Mouse (Mus musculus) ES-E14 (cell line): ENCODE data around the gene Kprp. TPM values are rescaled to one million over a fixed set of nuclear protein-coding genes. Genes with fewer than 3 reads are reported as not detected.

Experiments used
- DNase-seq: peaks from one replicate; pipeline ENCODE4 v3.0.0-alpha.2; 2013; ENCODE audit warnings: low read depth, low spot score
- H3K27ac ChIP-seq: 2 replicates; pipeline ENCODE4 v1.5.1; 2012; ENCODE audit warnings: low read depth, mild to moderate bottlenecking, low read length, moderate library complexity, mixed read lengths; ENCODE audit not compliant: poor library complexity, insufficient read depth, severe bottlenecking
- H3K36me3 ChIP-seq: 2 replicates; pipeline ENCODE4 v1.6.1; 2012; ENCODE audit warnings: mild to moderate bottlenecking, low read length, moderate library complexity, mixed read lengths; ENCODE audit not compliant: control insufficient read depth, poor library complexity, insufficient read depth, severe bottlenecking
- H3K4me1 ChIP-seq, 2 experiments: fragments of 150-350 bp in 1 of 2; sonication (generic) in 1 of 2; 2 replicates each; pipeline ENCODE4 v1.6.1; 2012; ENCODE audit warnings: low read length in 2 of 2, mild to moderate bottlenecking in 1 of 2, mixed read lengths in 1 of 2; ENCODE audit not compliant: control insufficient read depth in 2 of 2, insufficient read depth in 2 of 2, poor library complexity in 1 of 2
- H3K4me3 ChIP-seq, 2 experiments: fragments of 150-350 bp in 1 of 2; sonication (generic) in 1 of 2; 2 replicates each; pipeline ENCODE4 v1.5.1; 2012; ENCODE audit warnings: low read length in 2 of 2, low read depth in 1 of 2, mild to moderate bottlenecking in 1 of 2, mixed read lengths in 1 of 2; ENCODE audit not compliant: insufficient read depth in 1 of 2, poor library complexity in 1 of 2, severe bottlenecking in 1 of 2
- H3K9ac ChIP-seq: 2 replicates; pipeline ENCODE4 v1.6.1; 2012; ENCODE audit warnings: low read depth, mild to moderate bottlenecking, low read length, mixed read lengths; ENCODE audit not compliant: poor library complexity, insufficient read depth, severe bottlenecking
- H3K9me3 ChIP-seq: fragments of 150-350 bp; sonication (generic); 2 replicates; pipeline ENCODE4 v1.6.1; 2012; ENCODE audit warnings: low read depth, mild to moderate bottlenecking, low read length; ENCODE audit not compliant: control insufficient read depth, insufficient read depth
- CHD2 ChIP-seq: IDR thresholded peaks from 2 replicates; pipeline ENCODE4 v1.6.1; 2014; ENCODE audit warnings: mild to moderate bottlenecking, low read depth, low read length, inconsistent platforms
- HCFC1 ChIP-seq: IDR thresholded peaks from 2 replicates; pipeline ENCODE4 v1.6.1; 2012; ENCODE audit warnings: low read length, inconsistent platforms, borderline replicate concordance; ENCODE audit not compliant: insufficient read depth
- MAFK ChIP-seq: IDR thresholded peaks from 2 replicates; pipeline ENCODE4 v1.6.1; 2014; ENCODE audit warnings: mild to moderate bottlenecking, low read depth, low read length, inconsistent platforms; ENCODE audit not compliant: insufficient read depth
- ZC3H11A ChIP-seq: IDR thresholded peaks from 2 replicates; pipeline ENCODE4 v1.6.1; 2012; ENCODE audit warnings: low read depth, mild to moderate bottlenecking, inconsistent platforms, low read length, borderline replicate concordance
- ZNF384 ChIP-seq: IDR thresholded peaks from 2 replicates; pipeline ENCODE4 v1.6.1; 2012; ENCODE audit warnings: low read depth, low read length, inconsistent platforms
- in situ Hi-C, 2 experiments: fragments of 600-800 bp; cut with MboI; formaldehyde crosslinking; loops; one replicate each; pipeline ENCODE4 v1.15.1; 2025; ENCODE audit warnings: low sequenced_read_pairs in 2 of 2, inconsistent platforms in 1 of 2; ENCODE audit not compliant: unreplicated experiment in 2 of 2
- total RNA-seq: library from RNA; depleted of rRNA; stranded (reverse); fragments of 300-350 nt; gene quantifications from 2 replicates; pipeline ENCODE4 v1.2.3, GENCODE M21; 2012; rRNA removed

Gene Kprp
- total RNA-seq, 1 experiment, result not detected

DNA sequence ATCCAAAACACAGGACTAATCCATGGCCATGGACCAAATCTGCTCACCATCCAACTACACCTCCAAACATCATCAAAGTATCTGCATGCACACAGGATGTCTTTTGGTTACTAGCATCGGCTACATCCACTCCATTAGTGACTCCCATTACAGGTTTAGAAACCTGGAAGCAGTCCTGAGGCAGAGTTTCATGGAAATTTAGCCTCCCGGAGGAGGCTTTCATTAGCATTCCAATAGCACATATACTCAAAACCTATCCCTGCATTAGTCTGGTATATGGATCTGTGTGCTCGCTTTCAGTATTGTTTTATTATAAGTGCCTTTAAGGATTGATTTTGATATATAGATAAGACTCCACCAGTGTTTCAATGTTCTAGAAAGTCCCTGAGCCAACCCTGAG, 11.5 kb downstream of the Kprp start:
- no peak overlapping the region; the same call in 1 of the 2 replicates for H3K27ac ChIP-seq
- DNase-seq, result peak; percentile 16
- peaks cover 0 to 6% of the 10 kb centered on the region in 2 experiments; a peak in 2 of 4 replicates for H3K4me1 ChIP-seq
- H3K36me3 ChIP-seq, result no peaks in the 10 kb centered on the region
- TF ChIP-seq ZC3H11A, result no peak
- no peak for TF ChIP-seq ZNF384
- TF ChIP-seq HCFC1, result no peak
- TF ChIP-seq CHD2, result no peak
- no peak for TF ChIP-seq MAFK
- H3K9me3 ChIP-seq, result no peaks in the 10 kb centered on the region
- no peak overlapping the region for H3K9ac ChIP-seq
- in situ Hi-C loops, result no loop called here
- H3K4me3 ChIP-seq, result no peak overlapping the region

- in situ Hi-C loops, result no loop called here
- DNase-seq, result no peak
These were observed 19.3 kb downstream of the Kprp start, which contains the start of gene Lce1k for GRCm38 (mm10) chr3:92807791-92808190. Gene Lce1k, minus strand, starts transcription at chr3:92807891.

DNA sequence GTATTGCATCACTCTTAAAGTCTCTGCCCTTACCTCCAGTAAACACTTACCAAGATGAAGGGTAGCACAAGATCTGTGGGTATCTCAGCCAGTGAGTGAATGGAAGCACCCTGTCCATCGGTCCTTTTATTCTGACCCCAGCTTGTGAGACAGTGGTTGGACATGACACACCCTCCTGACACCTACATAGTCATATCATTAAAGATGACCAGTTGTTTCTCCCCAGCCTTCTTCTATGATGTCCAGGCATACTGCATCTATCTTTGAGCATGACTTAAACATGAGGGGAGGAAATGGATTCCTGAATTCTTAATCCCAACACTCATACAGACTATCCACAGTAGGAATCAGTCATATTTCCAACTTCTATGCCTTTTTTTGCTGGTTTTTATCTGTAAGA, 36.6 kb downstream of the Kprp start, which contains the start of gene Lce1j:
TSS of gene Lce1j (minus strand) at position 101 of the 400 bp plus-strand sequence.
- Histone ChIP-seq H3K4me3 (no peak within 1 kb of the TSS), H3K36me3 (no peaks in the 10 kb centered on the region), H3K27ac (no peak within 1 kb of the TSS), H3K4me1 (no peaks in the 10 kb centered on the region), H3K9me3 (no peaks in the 10 kb centered on the region), H3K9ac (no peak within 1 kb of the TSS)
- DNase-seq, result no peak
- in situ Hi-C loops, result no loop called here
- TF ChIP-seq HCFC1 (no peak), MAFK (no peak), ZC3H11A (no peak), ZNF384 (no peak), CHD2 (no peak)

More at GRCm38 (mm10) chr3:92807791-92808190, 19.3 kb downstream of the Kprp start, which contains the start of gene Lce1k:
- H3K27ac ChIP-seq, result no peak within 1 kb of the TSS
- no peaks in the 10 kb centered on the region for H3K36me3 ChIP-seq
- H3K9me3 ChIP-seq, result no peaks in the 10 kb centered on the region
- no peaks in the 10 kb centered on the region for H3K4me1 ChIP-seq
- H3K4me3 ChIP-seq, result no peak within 1 kb of the TSS
- H3K9ac ChIP-seq, result no peak within 1 kb of the TSS
- TF ChIP-seq ZNF384 (no peak), CHD2 (no peak), HCFC1 (no peak), ZC3H11A (no peak), MAFK (no peak)

- no peak for TF ChIP-seq ZNF384
- no peak for TF ChIP-seq HCFC1
- no peak for TF ChIP-seq MAFK
- TF ChIP-seq ZC3H11A, result no peak
- TF ChIP-seq CHD2, result no peak
- in situ Hi-C loops, result no loop called here
- H3K4me3 ChIP-seq, result no peak within 1 kb of the TSS
- H3K4me1 ChIP-seq, result no peaks in the 10 kb centered on the region
- H3K36me3 ChIP-seq, result no peaks in the 10 kb centered on the region
- H3K27ac ChIP-seq, result no peak within 1 kb of the TSS
- no peaks in the 10 kb centered on the region for H3K9me3 ChIP-seq
- no peak within 1 kb of the TSS for H3K9ac ChIP-seq
- no peak for DNase-seq
These were observed 48.2 kb downstream of the Kprp start, which contains the start of gene Lce1i for GRCm38 (mm10) chr3:92778799-92779198. Gene Lce1i, minus strand, starts transcription at chr3:92778899.

Other genes starting within 250 kb of the Kprp start
- not detected in 2 replicates for gene Smcp, start 238.2 kb downstream of the Kprp start, total RNA-seq
- not detected in 2 replicates for gene 2210017I01Rik, start 219.8 kb downstream of the Kprp start, total RNA-seq
- not detected in 2 replicates for gene Lce6a, start 205.6 kb downstream of the Kprp start, total RNA-seq
- gene Lce1a1, start 178.9 kb downstream of the Kprp start, total RNA-seq, result not detected in 2 replicates
- not detected in 2 replicates for gene Lce1b, start 170.3 kb downstream of the Kprp start, total RNA-seq
- gene Lce1a2, start 156.9 kb downstream of the Kprp start, total RNA-seq, result not detected in 2 replicates
- not detected in 2 replicates for gene Lce1c, start 148.0 kb downstream of the Kprp start, total RNA-seq
- not detected in 2 replicates for gene Lce1d, start 140.0 kb downstream of the Kprp start, total RNA-seq
- gene Lce1e, start 118.2 kb downstream of the Kprp start, total RNA-seq, result not detected in 2 replicates
- not detected in 2 replicates for gene Lce1f, start 106.9 kb downstream of the Kprp start, total RNA-seq
- gene Gm38119, start 88.2 kb downstream of the Kprp start, total RNA-seq, result not detected in 2 replicates
- gene Lce1g, start 74.9 kb downstream of the Kprp start, total RNA-seq, result not detected in 2 replicates
- 4.7 TPM in 1 of 2 replicates, not detected in the other for gene Lce1h, start 62.2 kb downstream of the Kprp start, total RNA-seq
- not detected in 2 replicates for gene Lce1i, start 48.3 kb downstream of the Kprp start, total RNA-seq
- not detected in 2 replicates for gene Lce1j, start 36.7 kb downstream of the Kprp start, total RNA-seq
- gene Lce1k, start 19.4 kb downstream of the Kprp start, total RNA-seq, result not detected in 2 replicates
- not detected in 2 replicates for gene Lce1l, start 24.0 kb upstream of the Kprp start, total RNA-seq
- not detected in 2 replicates for gene 2310050C09Rik, start 43.0 kb upstream of the Kprp start, total RNA-seq
- not detected in 2 replicates for gene Lce3a, start 99.0 kb upstream of the Kprp start, total RNA-seq
- gene Lce3b, start 105.7 kb upstream of the Kprp start, total RNA-seq, result not detected in 2 replicates
- not detected in 2 replicates for gene Lce3c, start 117.2 kb upstream of the Kprp start, total RNA-seq
- not detected in 2 replicates for gene Lce3d, start 130.1 kb upstream of the Kprp start, total RNA-seq
- not detected in 2 replicates for gene Lce3e, start 139.8 kb upstream of the Kprp start, total RNA-seq
- not detected in 2 replicates for gene Lce3f, start 165.0 kb upstream of the Kprp start, total RNA-seq
- 1.2 and 6.2 TPM in 2 replicates for gene Crct1, start 188.4 kb upstream of the Kprp start, total RNA-seq
- not detected in 2 replicates for gene Lce1m, start 191.8 kb upstream of the Kprp start, total RNA-seq
- gene Gm4858, start 241.6 kb upstream of the Kprp start, total RNA-seq, result 0.58 and 1.1 TPM in 2 replicates